Mouse (Mus musculus): ENCODE results near the gene Slc22a22.

Slc22a22 gene

GRCm38 (mm10) chr15:57477525-57477924, at the start of gene Slc22a22:
Slc22a22 (minus strand) TSS chr15:57477625.
- DNase-seq (ENCODE audit: low read depth, low spot score) = no peak

GRCm38 (mm10) chr15:57523510-57524298, 46.3 kb upstream of the Slc22a22 start:
- DNase-seq (ENCODE audit: low read depth, low spot score) = no peak

- no peak for DNase-seq (ENCODE audit: low read depth, low spot score)
These were observed 44.7 kb upstream of the Slc22a22 start for GRCm38 (mm10) chr15:57522160-57522559.

- DNase-seq (ENCODE audit: low read depth, low spot score) = no peak
These were observed 32.1 kb upstream of the Slc22a22 start for GRCm38 (mm10) chr15:57509185-57510172.

GRCm38 (mm10) chr15:57508242-57509184, 31.1 kb upstream of the Slc22a22 start:
- DNase-seq (ENCODE audit: low read depth, low spot score) = peak; percentile 57

GRCm38 (mm10) chr15:57504126-57504705, 26.8 kb upstream of the Slc22a22 start:
- no peak for DNase-seq (ENCODE audit: low read depth, low spot score)

- DNase-seq (ENCODE audit: low read depth, low spot score) = no peak
These were observed 26.2 kb upstream of the Slc22a22 start for GRCm38 (mm10) chr15:57503656-57504055.

- DNase-seq (ENCODE audit: low read depth, low spot score) = no peak
These were observed 24.1 kb upstream of the Slc22a22 start for GRCm38 (mm10) chr15:57501559-57501958.

- DNase-seq (ENCODE audit: low read depth, low spot score) = no peak
These were observed 18.7 kb upstream of the Slc22a22 start for GRCm38 (mm10) chr15:57496106-57496505.

GRCm38 (mm10) chr15:57482509-57482908, 5.1 kb upstream of the Slc22a22 start:
- no peak for DNase-seq (ENCODE audit: low read depth, low spot score)

- DNase-seq (ENCODE audit: low read depth, low spot score) = no peak
These were observed 5.8 kb downstream of the Slc22a22 start for GRCm38 (mm10) chr15:57471648-57472047.

GRCm38 (mm10) chr15:57465996-57466395, 11.4 kb downstream of the Slc22a22 start:
- no peak for DNase-seq (ENCODE audit: low read depth, low spot score)

- DNase-seq (ENCODE audit: low read depth, low spot score) = no peak
These were observed 12.4 kb downstream of the Slc22a22 start for GRCm38 (mm10) chr15:57465061-57465460.

GRCm38 (mm10) chr15:57464066-57464465, 13.4 kb downstream of the Slc22a22 start:
- DNase-seq (ENCODE audit: low read depth, low spot score) = no peak

GRCm38 (mm10) chr15:57461284-57461683, 16.1 kb downstream of the Slc22a22 start:
- DNase-seq (ENCODE audit: low read depth, low spot score) = no peak

GRCm38 (mm10) chr15:57457374-57457773, 20.1 kb downstream of the Slc22a22 start:
- no peak for DNase-seq (ENCODE audit: low read depth, low spot score)

- no peak for DNase-seq (ENCODE audit: low read depth, low spot score)
These were observed 42.6 kb downstream of the Slc22a22 start for GRCm38 (mm10) chr15:57434710-57435404.

- DNase-seq (ENCODE audit: low read depth, low spot score) = peak; percentile 19
These were observed 68.9 kb downstream of the Slc22a22 start for GRCm38 (mm10) chr15:57408498-57408897.

GRCm38 (mm10) chr15:57398439-57399148, 78.8 kb downstream of the Slc22a22 start:
- DNase-seq (ENCODE audit: low read depth, low spot score) = no peak

- DNase-seq (ENCODE audit: low read depth, low spot score) = no peak
These were observed 83.4 kb downstream of the Slc22a22 start for GRCm38 (mm10) chr15:57394053-57394452.

Data from retina, postnatal 7 days (tissue).